Mouse (Mus musculus) ES-E14 (cell line): ENCODE data around the gene Cdc42ep1.

Source experiments
- MAFK ChIP-seq: IDR thresholded peaks from 2 replicates; pipeline ENCODE4 v1.6.1; 2014; ENCODE audit warnings: mild to moderate bottlenecking, low read depth, low read length, inconsistent platforms; ENCODE audit not compliant: insufficient read depth
- ZC3H11A ChIP-seq: IDR thresholded peaks from 2 replicates; pipeline ENCODE4 v1.6.1; 2012; ENCODE audit warnings: low read depth, mild to moderate bottlenecking, inconsistent platforms, low read length, borderline replicate concordance
- ZNF384 ChIP-seq: IDR thresholded peaks from 2 replicates; pipeline ENCODE4 v1.6.1; 2012; ENCODE audit warnings: low read depth, low read length, inconsistent platforms

GRCm38 (mm10) chr15:78857009-78857408, 14.6 kb downstream of the Cdc42ep1 start:
- no peak for TF ChIP-seq ZNF384
- TF ChIP-seq MAFK = no peak
- no peak for TF ChIP-seq ZC3H11A
